Mouse (Mus musculus) heart, postnatal 0 days (tissue): ENCODE results near the gene Nat10. TPM values are rescaled to one million over a fixed set of nuclear protein-coding genes. Genes with fewer than 3 reads are reported as not detected.

ENCODE experiments used
- ATAC-seq: fragments of 200-750 bp; cut with Nextera tagmentation; 2 replicates; pipeline ENCODE4 v1.8.0; 2017; ENCODE audit warnings: low read depth, moderate number of reproducible peaks, moderate library complexity; ENCODE audit not compliant: insufficient read depth
- DNase-seq: peaks from one replicate; pipeline ENCODE4 v3.0.0-alpha.2; 2016; ENCODE audit warnings: low spot score
- H3K27ac ChIP-seq: fragments of 300-500 bp; sonication (generic); 2 replicates; pipeline ENCODE4 v1.5.1; 2014; ENCODE audit warnings: low read depth, mild to moderate bottlenecking
- H3K27me3 ChIP-seq: fragments of 300-500 bp; sonication (generic); 2 replicates; pipeline ENCODE4 v1.6.1; 2014; ENCODE audit warnings: low read length, mixed read lengths; ENCODE audit not compliant: control insufficient read depth, insufficient read depth
- H3K36me3 ChIP-seq: fragments of 300-500 bp; sonication (generic); replicated peaks from 2 replicates; pipeline ENCODE4 v1.6.1; 2014; ENCODE audit warnings: low read length, mixed read lengths; ENCODE audit not compliant: control insufficient read depth, insufficient read depth
- H3K4me1 ChIP-seq: fragments of 300-500 bp; sonication (generic); 2 replicates; pipeline ENCODE4 v1.6.1; 2014; ENCODE audit warnings: antibody characterized with exemption; ENCODE audit not compliant: control insufficient read depth, insufficient read depth
- H3K4me2 ChIP-seq: fragments of 300-500 bp; sonication (generic); 2 replicates; pipeline ENCODE4 v1.6.1; 2014; ENCODE audit warnings: low read depth, mild to moderate bottlenecking, low read length, moderate library complexity
- H3K4me3 ChIP-seq: fragments of 300-500 bp; sonication (generic); 2 replicates; pipeline ENCODE4 v1.5.1; 2014; ENCODE audit warnings: low read depth, low read length
- H3K9ac ChIP-seq: fragments of 300-500 bp; sonication (generic); replicated peaks from 2 replicates; pipeline ENCODE4 v1.6.1; 2014; ENCODE audit warnings: low read depth, low read length, mixed read lengths
- H3K9me3 ChIP-seq: fragments of 300-500 bp; sonication (generic); replicated peaks from 2 replicates; pipeline ENCODE4 v1.6.1; 2016; ENCODE audit warnings: low read length; ENCODE audit not compliant: control insufficient read depth
- CTCF ChIP-seq: IDR thresholded peaks from 2 replicates; pipeline ENCODE4 v1.5.1; 2016; ENCODE audit warnings: antibody characterized with exemption, control low read depth, low read depth
- EP300 ChIP-seq: IDR thresholded peaks from 2 replicates; pipeline ENCODE4 v1.6.1; 2016; ENCODE audit warnings: antibody characterized with exemption, low read depth
- WGBS: fragments of 180-500 bp; shearing (Covaris S2); extraction: QIAGEN DNeasy Blood & Tissue Kit; methylation state at CpG from one replicate; pipeline ENCODE4 v1.1.7; 2014; 5-methylcytosine and 5-hydroxymethylcytosine counted together
- polyA plus RNA-seq: library from polyadenylated mRNA; unstranded; fragments of >200 nt; fragmentation: Nextera tagmentation; extraction: Ambion mirVana; gene quantifications from 2 replicates; pipeline ENCODE4 v1.2.1, GENCODE M21; 2015
- total RNA-seq: library from RNA; depleted of rRNA; stranded (reverse); fragments of >200 nt; gene quantifications from 2 replicates; pipeline ENCODE4 v1.2.3, GENCODE M21; 2014; ENCODE audit warnings: low replicate concordance; rRNA removed

The Nat10 gene
- total and polyA plus RNA-seq, 2 experiments from 2014 or later, result 7.8 to 25.6 TPM

DNA sequence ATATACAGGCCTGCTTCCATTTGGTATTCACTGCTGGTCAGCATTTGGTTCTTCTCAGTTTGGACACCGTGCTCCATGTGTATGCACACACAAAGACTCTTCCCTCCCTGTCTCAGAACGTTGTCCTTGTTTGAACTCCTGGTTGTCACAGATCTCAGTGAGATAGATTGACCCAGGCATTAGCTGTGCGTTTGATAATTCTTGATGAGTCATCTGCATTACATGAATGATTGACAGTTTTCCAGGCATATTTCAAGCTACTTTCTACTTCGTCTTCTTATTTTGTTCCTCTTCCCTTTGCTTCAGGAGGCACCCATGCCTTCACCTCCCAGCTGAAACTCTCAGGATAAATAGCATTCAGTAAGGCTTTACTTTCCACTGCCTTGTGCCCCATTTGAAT, 87.5 kb downstream of the Nat10 start:
- WGBS, result 61% methylated on average over 4 of the region's 4 CpGs
- H3K4me1 ChIP-seq, result peaks cover 29% of the 10 kb centered on the region
- no peak overlapping the region for H3K4me3 ChIP-seq

DNA sequence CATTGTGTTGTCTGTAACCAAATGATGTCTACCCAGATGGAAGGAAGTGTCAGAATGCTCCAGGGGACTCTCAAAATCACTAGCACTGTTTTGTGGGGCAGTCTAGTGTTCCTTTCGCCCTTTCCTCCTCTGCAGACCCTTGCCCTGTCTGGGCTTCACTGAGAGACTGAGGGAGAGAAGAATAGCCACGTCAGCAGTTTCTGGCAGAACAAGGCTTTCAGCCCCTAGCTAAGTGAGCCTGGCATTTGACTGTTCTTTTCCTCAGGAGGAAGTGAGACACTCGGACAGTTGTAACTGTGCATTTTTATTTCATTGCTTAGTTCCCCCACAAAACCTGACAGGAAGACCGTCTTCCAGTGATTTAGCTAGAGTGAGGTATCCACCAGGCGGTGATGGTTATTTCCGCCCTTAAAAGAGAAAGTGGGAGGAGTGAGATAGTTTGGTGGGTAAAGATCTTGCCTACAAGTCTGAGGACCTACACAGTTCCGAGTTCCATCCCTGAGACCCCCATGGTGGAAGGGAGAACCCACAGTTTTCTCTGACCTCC, 88.4 kb downstream of the Nat10 start:
- Histone ChIP-seq H3K4me3 (no peak overlapping the region), H3K4me2 (no peak overlapping the region), H3K4me1 (peaks cover 38% of the 10 kb centered on the region), H3K27ac (peak overlapping the region; percentile 15; the same call in 1 of the 2 replicates), H3K9me3 (no peaks in the 10 kb centered on the region), H3K36me3 (no peaks in the 10 kb centered on the region), H3K27me3 (no peaks in the 10 kb centered on the region), H3K9ac (no peak overlapping the region)
- 74% methylated on average over 7 of the region's 7 CpGs for WGBS
- ATAC-seq, result no peak
- DNase-seq, result no peak
- TF ChIP-seq CTCF, result no peak
- TF ChIP-seq EP300, result no peak

More for the DNA sequence above, 87.5 kb downstream of the Nat10 start:
- Histone ChIP-seq H3K27me3 (no peaks in the 10 kb centered on the region), H3K9ac (no peak overlapping the region), H3K9me3 (no peaks in the 10 kb centered on the region), H3K36me3 (no peaks in the 10 kb centered on the region), H3K4me2 (no peak overlapping the region), H3K27ac (no peak overlapping the region)
- no peak for TF ChIP-seq CTCF
- no peak for TF ChIP-seq EP300
- no peak for DNase-seq
- ATAC-seq, result no peak

Other genes starting within 250 kb of the Nat10 start
- gene Abtb2, start 195.0 kb downstream of the Nat10 start, total RNA-seq, result 45.9 and 53.4 TPM in 2 replicates
- 12.3 and 12.6 TPM in 2 replicates for gene Abtb2, start 195.0 kb downstream of the Nat10 start, polyA plus RNA-seq
- 143 and 221 TPM in 2 replicates for gene Caprin1, start 36.4 kb upstream of the Nat10 start, total RNA-seq
- gene Caprin1, start 36.4 kb upstream of the Nat10 start, polyA plus RNA-seq, result 106 and 114 TPM in 2 replicates
- 5.7 and 11.9 TPM in 2 replicates for gene Lmo2, start 196.7 kb upstream of the Nat10 start, total RNA-seq
- gene Lmo2, start 196.7 kb upstream of the Nat10 start, polyA plus RNA-seq, result 12.3 and 13.4 TPM in 2 replicates